Mouse (Mus musculus) kidney, postnatal 25 days (tissue): ENCODE results near the gene Olfr155.

Source experiments
- DNase-seq, 2 experiments: peaks; one replicate each; pipeline ENCODE4 v3.0.0; 2021; ENCODE audit warnings: mixed read lengths in 2 of 2

Gene Olfr155

GRCm38 (mm10) chr4:43897209-43897608, 45.8 kb downstream of the Olfr155 start:
- DNase-seq: no peak

- DNase-seq: no peak
Measured at GRCm38 (mm10) chr4:43899197-43899596, 47.8 kb downstream of the Olfr155 start.

- no peak for DNase-seq
Measured at GRCm38 (mm10) chr4:43903690-43904089, 52.3 kb downstream of the Olfr155 start.

- DNase-seq: peak in 1 of 2 experiments; percentile 72
Measured at GRCm38 (mm10) chr4:43906443-43906842, 55.1 kb downstream of the Olfr155 start.
